Comparison of ENCODE assay signal across 8 mouse cellular contexts in genomic region chr2:119018391-119019122, GRCm38 (mm10). TPM values are rescaled to one million over a fixed set of nuclear protein-coding genes. Genes with fewer than 3 reads are reported as not detected.
A peak's percentile ranks its signal among the peaks of the same experiment; 100 is the strongest.
DNase-seq lines count a peak whose midpoint lies in the region; ATAC-seq lines count a peak whose summit lies in the region.

No protein-coding gene starts in this region.

- no peaks in the 10 kb centered on the region; the same call in 1 of the 2 replicates for H3K9me3 ChIP-seq in forebrain, embryonic 10.5 days
- H3K9me3 ChIP-seq in heart, embryonic 15.5 days (replicated peaks), result no peaks in the 10 kb centered on the region

- peak overlapping the region; percentile 26; the same call in 1 of the 2 replicates for H3K27ac ChIP-seq in forebrain, embryonic 10.5 days
- peak overlapping the region; percentile 59 for H3K27ac ChIP-seq in heart, embryonic 15.5 days

- H3K9ac ChIP-seq in heart, embryonic 15.5 days, result 0 out of 2 replicates have a peak overlapping the region, but pooled peaks have one; percentile 24

- H3K4me3 ChIP-seq in forebrain, embryonic 10.5 days, result no peak overlapping the region
- no peak overlapping the region for H3K4me3 ChIP-seq in heart, embryonic 15.5 days

- DNase-seq in frontal cortex, postnatal 25 days (ENCODE audit: low spot score in 2 of 2), result no peak
- DNase-seq in forebrain, embryonic 10.5 days (ENCODE audit: extremely low spot score, low spot score), result no peak
- peak; percentile 66 for DNase-seq in mesoderm, embryonic 11.5 days (ENCODE audit: low read depth, low spot score)
- DNase-seq in spleen, postnatal 14 days (ENCODE audit: low spot score in 2 of 2), result no peak
- DNase-seq in right cerebral cortex, postnatal 25 days, result no peak
- DNase-seq in cerebellum, adult 11 months, result no peak

- 68% methylated on average over 22 of the region's 22 CpGs for WGBS in forebrain, embryonic 10.5 days
- 52% methylated on average over 22 of the region's 22 CpGs for WGBS in heart, embryonic 15.5 days

- H3K27me3 ChIP-seq in forebrain, embryonic 10.5 days (ENCODE audit: poor library complexity, severe bottlenecking), result no peaks in the 10 kb centered on the region
- no peaks in the 10 kb centered on the region for H3K27me3 ChIP-seq in heart, embryonic 15.5 days

- H3K4me1 ChIP-seq in forebrain, embryonic 10.5 days, result peaks cover 11% of the 10 kb centered on the region
- peaks cover 19% of the 10 kb centered on the region for H3K4me1 ChIP-seq in heart, embryonic 15.5 days (replicated peaks)

- H3K4me2 ChIP-seq in heart, embryonic 15.5 days, result peak overlapping the region; percentile 16

- H3K36me3 ChIP-seq in forebrain, embryonic 10.5 days (replicated peaks), result peaks cover 58% of the 10 kb centered on the region
- peaks cover 41% of the 10 kb centered on the region for H3K36me3 ChIP-seq in heart, embryonic 15.5 days

- ATAC-seq in frontal cortex, adult (ENCODE audit: low TSS enrichment), result peak; percentile 23; the same call in 1 of the 2 replicates
- ATAC-seq in heart, embryonic 15.5 days (replicated peaks; ENCODE audit: insufficient number of reproducible peaks, insufficient read depth, low FRiP score, low read depth), result no peak

RNA-seq across cellular contexts. Expression of gene Ccdc32, which starts 10.6 kb away (rescaled TPM):
- 20.5 and 21.0 TPM in 2 replicates for polyA plus RNA-seq in forebrain, embryonic 10.5 days (2016; fragmentation: Nextera tagmentation; extraction: Ambion mirVana)
- polyA plus RNA-seq in heart, embryonic 15.5 days (2015; fragmentation: Nextera tagmentation; extraction: Ambion mirVana), result 16.8 and 17.7 TPM in 2 replicates

RNA-seq across cellular contexts. Expression of gene Rpusd2, which starts 16.0 kb away (rescaled TPM):
- polyA plus RNA-seq in forebrain, embryonic 10.5 days (2016; fragmentation: Nextera tagmentation; extraction: Ambion mirVana), result 9.2 and 9.4 TPM in 2 replicates
- 2.9 and 3.8 TPM in 2 replicates for polyA plus RNA-seq in heart, embryonic 15.5 days (2015; fragmentation: Nextera tagmentation; extraction: Ambion mirVana)

RNA-seq across cellular contexts. Expression of gene Knl1, which starts 28.4 kb away (rescaled TPM):
- 68.5 and 74.0 TPM in 2 replicates for polyA plus RNA-seq in forebrain, embryonic 10.5 days (2016; fragmentation: Nextera tagmentation; extraction: Ambion mirVana)
- 31.3 and 36.2 TPM in 2 replicates for polyA plus RNA-seq in heart, embryonic 15.5 days (2015; fragmentation: Nextera tagmentation; extraction: Ambion mirVana)
